Mouse (Mus musculus): ENCODE data around the gene Gm15737. TPM values are rescaled to one million over a fixed set of nuclear protein-coding genes. Genes with fewer than 3 reads are reported as not detected.

The Gm15737 gene
- polyA plus RNA-seq, 1 experiment from 2014 or later, result 0.04 TPM

DNA sequence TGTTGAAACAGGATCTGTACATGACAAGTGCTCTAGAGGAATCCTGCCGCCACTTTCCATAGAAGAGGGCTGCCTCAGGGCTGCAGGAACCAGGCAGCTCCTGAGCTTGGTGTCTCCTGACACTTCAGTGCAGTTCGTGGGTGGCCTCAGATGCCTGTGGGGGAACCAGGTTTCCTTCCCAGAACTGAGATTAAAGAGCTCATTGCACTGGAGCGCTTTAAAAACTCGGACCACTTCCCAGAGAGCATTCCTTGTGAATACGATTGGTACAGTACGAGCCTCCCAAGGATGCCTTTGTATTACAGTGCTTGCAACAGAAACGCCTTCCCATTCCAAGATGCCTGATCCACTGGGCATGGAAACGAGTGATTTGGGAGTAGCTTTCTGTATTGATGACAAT, 55.4 kb downstream of the Gm15737 start:
- H3K27me3 ChIP-seq (ENCODE audit: poor library complexity, severe bottlenecking), result no peaks in the 10 kb centered on the region
- H3K9me3 ChIP-seq, result no peaks in the 10 kb centered on the region
- 75% methylated on average over 8 of the region's 8 CpGs for WGBS
- H3K27ac ChIP-seq, result no peak overlapping the region
- DNase-seq (ENCODE audit: extremely low spot score, low spot score), result no peak
- no peaks in the 10 kb centered on the region for H3K36me3 ChIP-seq (replicated peaks)
- no peak overlapping the region for H3K4me3 ChIP-seq
- peaks cover 5% of the 10 kb centered on the region; the same call in 1 of the 2 replicates for H3K4me1 ChIP-seq

DNA sequence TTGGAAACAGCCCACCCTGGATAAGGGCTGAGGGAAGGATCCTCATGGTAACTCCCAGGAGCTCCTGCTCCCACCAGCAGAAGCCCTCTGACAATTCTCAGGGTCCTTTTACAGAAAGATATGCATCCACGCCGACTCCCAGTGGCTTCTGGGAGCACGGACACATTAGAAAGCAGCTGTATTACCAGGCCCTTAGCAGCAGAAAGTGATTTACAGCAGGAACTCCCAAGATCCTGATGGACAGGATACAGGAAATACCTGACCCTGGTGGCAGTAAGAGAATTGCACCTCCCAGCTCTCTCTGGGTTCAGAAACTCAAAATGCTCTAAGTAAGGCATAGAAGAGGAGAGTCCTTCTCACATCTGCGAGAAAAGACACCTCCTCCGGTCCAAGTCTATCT, 59.1 kb downstream of the Gm15737 start:
- H3K27ac ChIP-seq, result no peak overlapping the region
- no peak for DNase-seq (ENCODE audit: extremely low spot score, low spot score)
- H3K4me3 ChIP-seq, result no peak overlapping the region
- no peaks in the 10 kb centered on the region for H3K9me3 ChIP-seq
- 97% methylated on average over 5 of the region's 5 CpGs for WGBS
- peaks cover 3% of the 10 kb centered on the region; the same call in 1 of the 2 replicates for H3K36me3 ChIP-seq (replicated peaks)
- H3K4me1 ChIP-seq, result no peaks in the 10 kb centered on the region
- no peaks in the 10 kb centered on the region for H3K27me3 ChIP-seq (ENCODE audit: poor library complexity, severe bottlenecking)

Other genes with a start within 250 kb of the Gm15737 start
- 2.3 and 2.6 TPM in 2 replicates for gene Prickle2, start 163.2 kb upstream of the Gm15737 start, polyA plus RNA-seq (2016; fragmentation: Nextera tagmentation; extraction: Ambion mirVana)
- gene A730049H05Rik, start 52.9 kb upstream of the Gm15737 start, polyA plus RNA-seq (2016; fragmentation: Nextera tagmentation; extraction: Ambion mirVana), result 0.99 and 2.3 TPM in 2 replicates
- gene Adamts9, start 74.1 kb downstream of the Gm15737 start, polyA plus RNA-seq (2016; fragmentation: Nextera tagmentation; extraction: Ambion mirVana), result 2.6 and 2.8 TPM in 2 replicates